Mouse (Mus musculus): ENCODE measurements around the gene Stat3.

Stat3 gene

GRCm38 (mm10) chr11:100964901-100965542 is 25.7 kb upstream of the Stat3 start:
- in situ Hi-C loops (cut with MboI, MseI) = loop anchor here (10.0 kb wide), 1 partner anchor 400 kb away; no protein-coding TSS in a partner anchor

- in situ Hi-C loops (cut with MboI, MseI) = loop anchor here (10.0 kb wide), 1 partner anchor 399 kb away; no protein-coding TSS in a partner anchor
These were observed 24.8 kb upstream of the Stat3 start for GRCm38 (mm10) chr11:100964180-100964579.

DNA sequence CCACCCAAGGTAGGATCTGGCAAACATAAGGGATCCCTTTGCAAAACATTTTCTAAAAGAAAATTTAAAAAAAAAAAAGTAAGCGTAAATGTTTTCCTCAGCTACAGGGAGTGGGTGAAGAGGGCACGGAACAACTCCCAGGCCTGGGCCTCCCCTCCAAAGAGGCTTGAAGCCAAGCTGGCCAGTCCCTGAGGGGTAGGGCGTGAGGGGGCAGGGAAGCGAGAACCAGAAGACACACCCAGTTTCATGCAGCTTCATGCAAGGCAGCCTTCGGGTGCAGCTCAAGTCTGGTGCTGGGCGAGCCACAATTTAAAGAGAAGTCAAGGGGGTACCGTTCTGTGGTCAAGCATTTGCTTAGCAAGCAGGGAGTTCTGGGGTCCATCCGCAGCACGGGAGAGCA is 24.3 kb upstream of the Stat3 start:
- in situ Hi-C loops (cut with MboI, MseI) = loop anchor here (10.0 kb wide), 1 partner anchor 399 kb away; no protein-coding TSS in a partner anchor

DNA sequence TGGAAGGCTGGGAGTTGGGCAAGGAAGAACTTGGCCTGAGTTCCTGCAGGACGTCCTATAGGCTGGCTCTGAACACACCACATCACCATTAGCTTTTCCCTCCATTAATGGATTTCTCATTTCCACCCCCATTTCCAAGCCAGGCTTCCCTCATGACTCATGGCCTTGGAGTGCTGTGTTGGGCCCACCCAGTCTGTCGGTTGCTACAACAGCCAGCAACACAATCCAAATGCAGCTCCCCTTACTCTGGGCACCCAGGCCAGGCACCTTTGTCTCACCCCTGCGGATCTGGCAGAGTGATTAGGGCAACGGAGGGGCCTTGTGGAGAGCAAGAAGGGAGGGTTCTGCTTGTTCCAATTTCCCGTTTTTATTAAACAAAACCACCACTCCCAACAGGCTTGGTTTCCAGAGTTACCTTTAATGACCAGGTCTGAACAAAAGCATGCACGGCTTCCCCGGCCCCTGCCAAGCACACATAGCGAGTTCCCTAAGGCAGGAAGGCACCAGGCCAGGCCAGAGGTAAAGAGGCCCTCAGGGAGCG is 23.1 kb upstream of the Stat3 start:
- in situ Hi-C loops (cut with MboI, MseI) = loop anchor here (10.0 kb wide), 1 partner anchor 398 kb away; no protein-coding TSS in a partner anchor

GRCm38 (mm10) chr11:100960540-100960939 is 21.2 kb upstream of the Stat3 start:
- in situ Hi-C loops (cut with MboI, MseI) = loop anchor here (10.0 kb wide), 1 partner anchor 396 kb away; no protein-coding TSS in a partner anchor

- in situ Hi-C loops (cut with MboI, MseI) = loop anchor here (10.0 kb wide), 1 partner anchor 395 kb away; no protein-coding TSS in a partner anchor
These were observed 20.5 kb upstream of the Stat3 start for GRCm38 (mm10) chr11:100959826-100960225.

DNA sequence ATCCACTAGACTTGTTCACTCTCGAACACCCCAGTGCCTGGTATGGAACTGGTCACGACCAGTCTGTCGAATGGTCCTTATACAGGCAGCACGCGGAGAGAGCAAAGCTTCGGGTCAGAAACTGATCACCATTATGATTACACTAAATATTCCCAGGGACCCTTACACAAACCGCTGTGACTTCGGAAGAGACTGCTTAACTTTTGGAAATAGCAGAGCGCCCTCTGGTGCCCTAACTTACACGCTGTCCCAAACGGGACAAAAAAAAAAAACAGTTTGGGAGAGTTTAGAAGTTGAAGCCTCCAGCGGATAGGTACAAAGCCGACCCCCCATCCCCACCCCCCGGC is 20.1 kb upstream of the Stat3 start:
- in situ Hi-C loops (cut with MboI, MseI) = no loop called here

DNA sequence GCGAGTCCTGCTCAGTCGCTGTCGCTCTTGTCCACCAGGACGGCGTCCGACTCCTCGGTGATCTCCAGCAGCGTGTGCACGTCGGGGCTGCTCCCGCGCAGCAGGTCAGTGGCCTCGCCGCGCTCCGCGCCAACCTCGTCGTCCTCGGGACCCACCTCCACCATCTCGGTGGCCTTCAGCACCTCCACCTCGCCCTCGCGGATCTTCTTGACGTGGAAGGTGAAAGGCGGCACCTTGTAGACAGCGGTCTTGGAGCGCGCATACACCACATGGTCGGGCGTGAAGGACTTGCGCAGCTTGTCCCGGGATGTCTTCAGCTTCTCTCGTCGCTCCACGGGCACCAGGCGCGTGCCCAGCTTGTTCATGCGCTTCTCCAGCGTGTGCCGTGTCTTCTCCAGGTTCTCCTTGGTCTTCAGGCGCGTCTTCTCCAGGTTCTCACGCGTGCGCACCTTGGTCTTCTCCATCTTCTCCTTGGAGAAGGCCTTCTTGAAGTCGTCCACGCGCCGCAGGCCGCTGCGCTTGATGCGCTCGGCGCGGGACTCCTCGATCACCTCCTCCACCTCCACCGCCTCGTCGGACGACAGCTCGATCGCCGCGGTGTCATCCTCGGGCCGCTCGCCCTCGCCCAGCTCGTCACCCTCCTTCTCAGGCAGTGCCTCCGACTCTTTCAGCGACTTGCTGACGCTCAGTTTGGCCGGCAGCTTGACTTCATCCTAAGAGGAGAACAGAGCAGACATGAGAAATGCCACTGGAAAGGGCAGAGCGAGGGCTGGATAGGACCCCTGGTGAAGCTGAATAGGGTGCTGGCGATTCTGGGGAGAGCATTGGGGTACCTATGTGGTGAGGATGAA is 19.5 kb upstream of the Stat3 start:
- in situ Hi-C loops (cut with MboI, MseI) = no loop called here

GRCm38 (mm10) chr11:100957915-100958469 is 18.7 kb upstream of the Stat3 start:
- in situ Hi-C loops (cut with MboI, MseI) = no loop called here

DNA sequence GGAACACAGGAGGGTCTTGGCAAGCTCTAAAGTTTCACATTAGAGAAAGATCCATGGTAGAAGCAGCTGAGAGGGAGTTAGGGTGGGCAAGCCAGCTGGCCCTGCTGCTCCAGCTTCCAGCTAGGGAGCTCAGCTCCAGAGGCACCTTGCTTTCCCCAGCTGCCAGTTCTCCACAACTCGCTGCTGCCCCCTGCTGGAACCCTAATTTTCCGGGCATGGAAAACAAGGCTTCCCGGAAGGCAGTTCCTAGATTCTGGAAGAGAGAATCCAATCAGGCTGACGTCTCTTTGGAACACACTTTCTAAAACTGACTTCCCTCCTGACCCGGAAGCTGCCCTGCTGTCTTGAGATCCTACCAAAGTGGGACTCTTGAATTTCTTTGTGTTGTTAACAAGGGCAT is 17.9 kb upstream of the Stat3 start:
- in situ Hi-C loops (cut with MboI, MseI) = no loop called here

DNA sequence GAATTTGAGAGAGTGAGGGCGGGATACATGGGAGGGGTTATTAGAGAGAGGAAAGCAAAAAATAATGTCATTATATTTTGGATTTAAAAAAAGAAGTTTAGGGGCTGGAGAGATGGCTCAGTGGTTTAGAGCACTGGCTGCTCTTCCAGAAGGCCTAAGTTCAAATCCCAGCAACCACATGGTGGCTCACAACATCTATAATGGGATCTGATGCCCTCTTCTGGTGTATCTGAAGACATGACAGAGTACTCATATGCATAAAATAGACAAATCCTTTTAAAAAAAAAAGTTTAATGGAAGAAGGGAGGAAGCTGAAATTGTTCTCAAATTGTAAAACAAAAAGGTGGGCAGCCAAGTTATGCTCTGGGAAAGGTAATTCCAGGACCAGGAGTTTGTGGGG is 10.2 kb upstream of the Stat3 start:
- in situ Hi-C loops (cut with MboI, MseI) = loop anchor here (5.0 kb wide), 1 partner anchor 57 kb away; no protein-coding TSS in a partner anchor

DNA sequence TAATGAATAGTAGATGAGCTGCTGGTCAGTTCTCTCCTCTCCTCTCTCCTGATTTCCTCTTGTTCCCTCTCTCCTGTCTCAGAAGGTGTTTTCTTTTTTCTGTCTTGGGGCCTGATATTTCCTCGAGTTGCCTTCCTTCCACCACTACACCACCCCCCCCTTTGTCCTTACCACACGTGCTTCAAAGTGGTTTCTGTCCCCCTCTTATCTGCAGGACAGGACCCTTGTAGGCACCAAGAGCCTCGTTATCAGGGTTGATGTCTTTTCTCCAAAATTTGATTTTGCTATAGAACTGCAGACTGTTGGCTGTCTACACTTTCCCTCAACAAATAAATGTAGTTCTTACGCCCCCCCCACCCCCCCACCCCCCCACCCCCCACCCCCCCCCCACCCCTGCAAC is 9.0 kb upstream of the Stat3 start:
- in situ Hi-C loops (cut with MboI, MseI) = loop anchor here (5.0 kb wide), 1 partner anchor 56 kb away; no protein-coding TSS in a partner anchor

GRCm38 (mm10) chr11:100947548-100947947 is 8.2 kb upstream of the Stat3 start:
- in situ Hi-C loops (cut with MboI, MseI) = loop anchor here (5.0 kb wide), 1 partner anchor 55 kb away; no protein-coding TSS in a partner anchor

- in situ Hi-C loops (cut with MboI, MseI) = loop anchor here (5.0 kb wide), 1 partner anchor 55 kb away; no protein-coding TSS in a partner anchor
These were observed 7.5 kb upstream of the Stat3 start for GRCm38 (mm10) chr11:100946862-100947261.

- in situ Hi-C loops (cut with MboI, MseI) = no loop called here
These were observed 3.0 kb upstream of the Stat3 start for GRCm38 (mm10) chr11:100942388-100942787.

DNA sequence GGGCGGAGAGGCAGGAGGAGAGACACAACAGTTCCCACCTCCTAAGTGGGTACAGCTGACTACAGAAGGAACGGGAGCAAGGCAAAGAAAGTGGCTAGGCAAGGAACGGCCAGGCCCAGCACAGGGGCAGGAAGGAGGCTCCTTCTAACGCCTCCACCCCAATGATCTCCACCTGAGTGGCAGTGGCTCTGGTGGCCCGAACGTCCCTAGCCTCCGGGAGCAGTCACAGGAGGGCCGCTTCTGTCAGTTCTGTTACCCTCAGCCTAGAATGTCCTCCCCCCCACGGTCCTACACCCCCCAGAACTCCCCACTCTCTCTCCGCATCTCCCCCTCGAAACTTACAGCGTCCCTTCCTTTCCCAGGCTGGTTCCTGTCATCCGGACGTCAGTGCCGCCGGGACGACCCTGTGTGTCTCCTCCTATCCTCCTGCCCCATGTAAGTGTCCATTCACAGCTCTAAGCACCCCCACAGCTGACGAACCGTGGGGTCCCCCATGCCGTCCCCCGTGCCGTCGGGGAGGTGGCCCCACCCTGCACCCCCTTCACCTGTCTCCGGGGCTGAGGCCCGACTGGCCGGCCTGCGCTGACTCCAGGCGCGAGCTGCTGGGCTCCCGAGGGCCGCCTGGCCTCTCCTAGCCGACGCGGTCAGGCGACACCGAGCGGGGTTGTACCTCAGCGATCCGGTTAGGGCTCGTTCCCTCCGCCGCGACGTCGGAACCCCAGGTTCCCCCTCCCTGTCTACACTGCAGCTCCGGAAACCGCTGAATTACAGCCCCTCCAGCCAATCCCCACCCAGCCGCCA is 429 bp downstream of the Stat3 start:
- in situ Hi-C loops (cut with MboI, MseI) = no loop called here

GRCm38 (mm10) chr11:100938112-100938511 is 1.2 kb downstream of the Stat3 start:
- in situ Hi-C loops (cut with MboI, MseI) = no loop called here

- in situ Hi-C loops (cut with MboI, MseI) = no loop called here
These were observed 2.0 kb downstream of the Stat3 start for GRCm38 (mm10) chr11:100937295-100937694.

GRCm38 (mm10) chr11:100935373-100936355 is 3.7 kb downstream of the Stat3 start:
- in situ Hi-C loops (cut with MboI, MseI) = no loop called here
